Mouse (Mus musculus): ENCODE results near the gene Cdc42ep5.

Gene Cdc42ep5

DNA sequence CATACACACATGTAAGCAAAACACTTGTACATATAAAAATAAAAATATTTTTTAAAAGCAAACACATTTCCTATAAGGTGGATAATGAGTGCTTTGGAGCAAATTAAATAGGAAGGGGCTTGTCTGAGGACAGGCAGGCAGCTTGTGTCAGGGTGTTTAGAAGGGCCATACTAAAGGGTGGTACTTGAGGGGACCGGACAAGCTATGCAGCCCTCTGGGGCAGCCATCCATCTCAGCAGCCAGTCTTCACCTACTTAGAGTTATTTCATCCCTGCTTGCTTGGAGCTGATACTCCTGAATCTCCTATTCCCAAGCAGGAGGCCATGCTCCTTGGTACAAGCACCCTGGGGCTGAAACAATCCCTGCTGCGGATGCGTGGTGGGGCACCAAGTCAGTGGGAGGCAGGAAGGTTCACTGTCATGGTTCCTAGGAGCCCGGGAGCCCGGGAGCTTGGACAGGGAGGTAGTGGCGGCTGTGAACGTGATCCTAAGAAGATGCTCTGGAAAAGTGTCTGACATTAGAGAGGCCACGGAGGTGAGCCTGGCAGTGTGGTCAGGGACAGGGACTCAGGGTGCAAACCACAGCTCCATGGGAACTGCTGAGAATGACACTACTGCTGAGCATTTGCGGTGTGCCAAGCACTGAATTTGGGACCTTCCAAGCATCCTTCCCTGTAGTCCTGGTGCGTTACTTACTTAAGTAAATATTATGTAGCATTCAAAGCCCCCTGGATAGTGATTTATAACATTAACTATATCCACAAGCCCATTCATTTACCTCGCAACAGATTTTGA lies 37.5 kb downstream of the Cdc42ep5 start:
- no peak for DNase-seq (ENCODE audit: low spot score)

DNA sequence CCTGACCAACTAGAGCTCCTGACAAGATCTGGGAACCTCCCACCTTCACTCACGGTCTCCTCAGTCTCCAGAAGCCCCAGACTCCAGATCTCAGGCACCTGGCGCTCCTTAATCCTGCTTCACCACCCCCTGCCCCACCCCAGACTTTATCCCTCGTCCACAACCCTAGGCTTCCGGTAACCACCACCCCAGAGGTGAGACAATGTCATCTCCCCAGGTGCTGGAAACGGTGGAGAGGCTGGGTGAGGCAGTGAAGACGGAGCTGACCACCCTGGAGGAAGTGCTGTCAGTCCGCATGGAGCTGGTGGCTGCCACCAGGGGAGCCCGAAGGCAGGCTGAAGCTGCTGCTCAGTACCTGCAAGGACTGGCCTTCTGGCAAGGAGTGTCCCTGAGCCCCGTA lies 39.4 kb downstream of the Cdc42ep5 start:
- DNase-seq (ENCODE audit: low spot score) = no peak

DNA sequence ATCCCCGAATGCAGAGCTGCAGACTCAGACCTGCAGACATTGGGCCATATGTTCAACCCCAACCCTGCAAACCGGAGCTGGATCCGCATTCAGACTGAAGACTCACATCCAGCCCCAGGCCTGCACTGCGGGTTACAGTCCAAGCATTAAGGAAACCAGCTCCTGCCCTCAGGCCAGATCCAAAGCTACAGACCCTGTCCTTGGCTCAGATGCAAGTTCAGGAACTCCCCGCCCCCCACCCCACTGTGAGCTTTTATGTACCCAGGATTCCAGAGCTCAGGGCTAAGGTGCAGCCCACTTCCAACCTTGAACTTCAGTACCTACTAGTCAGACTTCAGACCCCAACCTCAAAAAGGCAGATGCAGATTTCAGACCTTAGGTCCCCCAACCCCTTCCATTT lies 39.8 kb downstream of the Cdc42ep5 start:
- no peak for DNase-seq (ENCODE audit: low spot score)

DNA sequence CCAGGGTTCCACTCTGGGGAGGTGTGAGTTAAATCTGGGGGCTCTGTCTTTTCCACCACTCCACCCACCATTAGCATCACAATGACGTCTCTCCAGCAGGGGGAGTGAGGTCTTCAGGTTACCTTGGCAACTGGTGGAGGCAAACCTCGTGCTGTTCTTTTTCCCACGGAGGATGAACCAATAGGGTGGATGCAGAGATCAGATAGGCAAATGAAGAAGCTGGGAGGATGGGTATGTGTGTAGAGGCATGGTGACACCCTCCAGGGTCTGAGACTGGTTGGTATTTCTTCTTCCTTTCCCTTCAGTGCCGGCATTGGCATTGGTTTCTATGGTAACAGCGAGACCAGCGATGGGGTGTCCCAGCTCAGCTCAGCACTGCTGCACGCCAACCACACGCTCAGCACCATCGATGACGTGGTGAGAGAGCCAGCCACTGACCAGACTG lies 40.3 kb downstream of the Cdc42ep5 start:
- peak; percentile 89 for DNase-seq (ENCODE audit: low spot score)

DNA sequence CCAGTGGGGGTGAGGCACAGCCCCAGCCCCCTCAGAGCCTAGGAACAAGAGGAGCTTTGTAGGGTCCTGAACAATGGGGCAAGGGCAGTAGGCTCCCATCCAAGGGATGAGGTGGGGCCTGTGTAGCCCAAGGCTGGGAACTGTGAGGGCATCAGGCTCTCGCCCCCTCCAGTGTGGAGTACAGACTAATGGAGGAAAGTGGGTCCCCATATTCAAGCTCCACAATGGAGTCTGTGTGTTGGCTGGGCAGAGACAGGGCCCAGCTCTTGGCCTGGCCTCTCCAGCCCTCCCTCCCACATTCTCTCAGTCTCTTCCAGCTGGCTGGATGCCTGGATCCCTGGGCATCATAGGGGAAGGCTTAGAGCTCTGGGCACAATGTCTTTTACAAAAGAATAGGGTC lies 40.9 kb downstream of the Cdc42ep5 start:
- DNase-seq (ENCODE audit: low spot score) = peak; percentile 86

DNA sequence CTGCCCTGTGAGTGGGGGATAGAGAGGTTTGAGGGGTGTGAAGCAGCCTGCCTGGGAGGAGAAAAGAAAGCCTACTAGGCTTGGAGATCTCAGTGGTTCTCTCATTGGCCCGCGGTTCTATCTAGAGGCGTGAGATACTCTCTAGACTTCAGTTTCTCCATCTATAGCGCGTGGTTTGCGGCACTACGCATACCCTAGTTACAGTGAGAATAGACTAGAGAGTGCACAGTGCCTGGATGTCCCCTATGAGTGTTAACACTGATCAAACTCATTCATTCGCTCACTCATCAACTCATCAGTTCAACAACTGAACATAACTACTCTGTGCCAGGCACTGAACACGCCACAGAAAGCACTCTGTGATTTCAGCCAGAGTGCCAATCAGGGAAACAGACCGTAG lies 41.9 kb downstream of the Cdc42ep5 start:
- no peak for DNase-seq (ENCODE audit: low spot score)

DNA sequence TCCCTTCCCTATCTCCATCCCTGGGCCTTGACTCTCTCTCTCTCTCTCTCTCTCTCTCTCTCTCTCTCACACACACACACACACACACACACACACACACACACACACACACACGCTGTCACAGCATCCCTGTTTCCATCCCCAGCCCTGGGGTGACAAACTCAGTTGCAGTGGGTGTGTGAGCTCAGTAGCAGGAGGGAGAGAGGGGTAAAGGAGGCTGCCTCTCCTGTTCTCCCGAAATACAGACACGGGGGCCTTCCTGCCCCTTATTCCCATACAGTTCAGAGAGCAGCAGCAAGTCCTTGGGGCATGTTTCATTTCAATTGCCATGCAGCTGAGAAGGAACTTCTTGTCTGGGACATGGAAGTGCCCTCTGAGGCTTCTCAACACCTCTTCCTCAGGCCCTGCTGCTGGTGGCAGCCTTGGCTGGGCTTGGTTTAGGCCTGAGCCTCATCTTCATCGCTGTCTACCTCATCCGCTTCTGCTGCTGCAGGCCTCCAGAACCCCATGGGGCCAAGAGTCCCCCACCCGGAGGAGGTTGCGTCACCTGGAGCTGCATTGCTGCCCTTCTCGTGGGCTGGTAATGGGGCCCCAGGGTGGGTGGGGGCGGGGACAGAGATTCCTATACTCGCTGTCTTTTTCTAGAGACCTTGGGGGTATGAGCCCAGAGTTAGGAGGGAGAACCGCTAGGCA lies 42.4 kb downstream of the Cdc42ep5 start:
- no peak for DNase-seq (ENCODE audit: low spot score)

DNA sequence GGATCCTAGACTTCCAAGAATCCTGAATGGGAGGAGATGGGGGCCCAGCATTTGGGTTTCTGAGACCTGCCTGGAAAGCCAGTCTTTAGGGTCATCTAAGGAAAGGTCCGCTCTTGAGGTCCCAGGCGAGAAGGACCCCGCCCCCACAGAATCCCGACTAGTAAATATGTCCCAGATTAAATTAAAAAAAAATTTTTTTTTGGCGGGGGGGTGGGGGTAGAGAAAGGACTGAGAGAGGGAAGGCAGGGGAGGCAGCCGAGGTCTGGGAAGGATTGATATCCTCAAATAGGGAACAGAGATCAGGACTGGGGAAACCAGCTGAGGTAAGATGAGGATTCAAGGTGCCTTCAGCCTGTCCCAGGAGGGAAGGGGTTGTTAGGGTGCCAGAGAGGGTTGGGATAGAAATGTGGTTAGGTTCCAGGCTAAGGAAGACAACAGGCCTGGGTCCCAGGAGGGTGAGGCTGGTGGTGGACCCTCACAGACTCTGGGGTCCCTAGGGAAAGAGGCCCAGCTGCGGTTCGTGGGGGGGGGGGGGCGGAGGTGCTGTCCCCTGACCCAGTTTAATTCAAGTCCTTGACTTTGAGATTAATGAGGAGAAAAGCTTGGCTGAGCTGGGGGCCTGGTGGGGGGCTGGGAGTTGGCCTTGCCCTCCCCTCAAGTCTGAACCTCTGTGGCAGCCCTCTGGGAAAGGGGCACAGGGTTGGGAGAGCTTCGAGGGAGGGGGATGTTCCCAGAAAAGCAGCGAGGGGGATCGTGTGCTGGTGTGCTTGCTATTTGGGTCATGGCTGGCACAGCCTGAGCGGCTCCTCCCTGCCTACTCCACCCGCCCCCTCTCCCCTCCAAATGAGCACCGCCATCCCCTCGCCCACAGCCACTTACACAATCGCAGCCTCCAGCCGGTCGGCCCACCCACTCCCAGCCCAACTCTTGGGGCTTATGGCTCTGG lies 44.4 kb downstream of the Cdc42ep5 start:
- DNase-seq (ENCODE audit: low spot score) = peak; percentile 49

DNA sequence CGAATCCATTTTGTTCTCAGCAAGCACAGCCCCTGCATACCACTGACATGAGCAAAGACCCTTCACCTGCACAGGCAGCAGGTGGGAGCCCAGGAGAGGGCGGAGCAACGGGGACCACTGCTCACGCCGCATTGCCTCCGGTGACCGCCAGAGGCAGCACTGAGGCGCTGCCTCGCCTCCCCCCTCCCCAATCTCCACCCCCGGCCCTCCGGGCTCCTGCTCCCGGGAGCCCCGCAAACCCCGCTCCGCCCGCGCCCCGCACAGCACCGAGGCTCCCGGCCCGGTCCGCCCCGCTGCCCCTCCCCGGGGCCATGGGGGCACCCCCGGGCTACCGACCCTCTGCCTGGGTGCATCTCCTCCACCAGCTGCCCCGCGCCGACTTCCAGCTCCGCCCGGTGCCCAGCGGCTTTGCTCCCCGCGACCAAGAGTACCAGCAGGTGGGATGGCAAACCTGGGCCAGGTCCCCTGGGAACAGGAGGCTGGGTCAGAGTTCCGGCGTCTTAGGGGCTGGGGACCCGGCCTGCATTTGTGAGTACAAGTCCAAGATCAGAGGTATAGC lies 45.2 kb downstream of the Cdc42ep5 start, which contains the start of gene Ttyh1:
Ttyh1 (plus strand) TSS at position 65 of the 559 bp plus-strand sequence.
- peak; percentile 69 for DNase-seq (ENCODE audit: low spot score)

DNA sequence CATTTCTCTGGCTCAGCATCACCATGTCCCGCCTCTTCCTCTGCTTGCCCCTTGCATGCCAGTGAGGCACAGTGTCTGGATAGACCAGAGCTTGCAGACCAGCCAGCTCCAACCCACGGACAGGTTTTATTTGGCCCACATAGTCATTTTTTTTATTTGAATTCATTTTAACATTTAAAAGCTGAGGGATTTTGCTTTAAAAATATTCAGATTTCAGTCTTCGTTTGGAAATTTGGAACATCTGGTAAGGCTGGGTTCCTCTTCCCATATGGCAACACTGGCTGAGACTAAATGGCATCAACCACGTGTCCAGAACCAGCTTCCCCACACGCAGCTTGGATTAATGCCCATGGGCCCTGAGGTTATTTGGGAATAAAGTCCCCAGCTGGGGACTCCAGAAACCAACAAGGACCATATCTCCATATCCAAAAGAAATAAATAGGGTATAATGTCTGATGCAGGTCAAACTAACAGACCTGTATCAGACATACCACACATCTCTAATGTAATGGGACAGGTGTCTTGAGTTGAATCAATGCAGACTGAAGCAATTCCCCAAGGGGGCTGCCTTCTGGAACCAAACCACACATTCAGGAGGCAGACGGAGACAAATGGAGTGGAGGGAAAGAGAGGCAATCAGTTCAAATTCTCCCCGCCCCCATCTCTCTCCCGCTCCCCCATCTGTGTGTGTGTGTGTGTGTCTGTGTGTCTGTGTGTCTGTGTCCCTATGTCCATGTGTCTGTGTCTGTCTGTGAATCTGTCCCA lies 47.4 kb downstream of the Cdc42ep5 start:
- DNase-seq (ENCODE audit: low spot score) = peak; percentile 46

DNA sequence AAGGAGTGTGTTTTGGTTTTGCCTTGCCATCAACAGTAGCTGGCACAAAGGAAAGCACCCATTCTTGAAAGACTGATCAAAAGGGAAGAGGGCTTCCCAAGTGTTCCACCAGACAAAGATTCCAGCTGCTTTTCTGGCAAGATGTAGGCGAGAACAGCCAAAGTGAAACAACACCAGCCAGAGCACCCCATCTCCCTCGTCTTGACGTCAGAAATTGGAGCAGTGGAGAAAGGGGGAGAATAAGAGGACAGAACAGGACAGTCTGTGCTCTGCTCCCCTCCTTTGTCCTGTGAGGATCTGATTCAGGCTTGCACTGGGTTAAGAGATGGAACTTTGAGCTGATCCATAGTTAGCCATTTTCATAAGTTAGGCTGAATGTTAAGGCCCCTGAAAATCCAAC lies 52.9 kb downstream of the Cdc42ep5 start:
- DNase-seq (ENCODE audit: low spot score) = no peak

DNA sequence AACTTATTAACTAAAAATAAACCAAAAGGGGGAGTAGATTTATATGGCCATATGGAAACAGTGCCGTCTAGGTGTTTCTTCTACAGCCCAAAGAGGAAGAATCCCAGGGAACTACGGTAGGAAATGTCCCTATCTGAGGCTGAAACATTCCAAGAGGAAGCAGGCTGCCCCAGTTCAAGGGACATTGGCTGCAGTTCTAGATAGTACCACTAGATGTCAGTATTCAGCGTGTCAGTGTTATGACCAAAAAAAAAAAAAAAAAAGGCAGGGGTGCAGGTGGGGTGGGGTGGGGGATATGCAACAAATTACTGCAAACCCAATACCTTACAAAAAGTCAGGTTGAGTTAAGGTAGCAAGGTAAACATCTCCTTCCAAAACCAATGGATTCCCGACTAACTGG lies 61.2 kb downstream of the Cdc42ep5 start:
- DNase-seq (ENCODE audit: low spot score) = peak; percentile 54

All from layer of hippocampus, adult 11-12 months (tissue).